Mouse (Mus musculus): ENCODE data around the gene Lmntd1.
A peak's percentile ranks its signal among the peaks of the same experiment; 100 is the strongest.

Lmntd1 gene

GRCm38 (mm10) chr6:145390421-145390820 lies 223.7 kb downstream of the Lmntd1 start:
- no peak for DNase-seq (ENCODE audit: inconsistent age in 2 of 2, low spot score in 1 of 2)

DNA sequence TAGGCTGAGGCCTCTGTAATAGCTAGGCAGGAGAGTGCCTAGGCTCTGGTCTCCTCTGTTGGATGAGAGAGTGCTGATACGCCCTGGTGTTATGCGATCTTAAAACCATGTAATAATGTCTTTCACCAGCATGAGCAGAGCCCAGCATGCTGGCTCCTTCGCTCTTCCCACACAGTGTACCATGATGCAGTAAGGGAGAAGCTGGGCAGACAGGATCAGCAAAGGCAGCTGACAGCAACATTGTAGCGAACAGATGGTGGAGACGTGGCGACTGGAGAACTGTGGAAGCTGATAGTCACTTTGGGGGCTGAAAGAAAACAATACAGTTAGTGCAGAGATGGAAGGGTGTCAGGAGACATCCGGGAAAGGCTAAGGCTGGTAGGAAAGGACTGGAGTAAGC lies 224.2 kb downstream of the Lmntd1 start:
- no peak for DNase-seq (ENCODE audit: inconsistent age in 2 of 2, low spot score in 1 of 2)

DNA sequence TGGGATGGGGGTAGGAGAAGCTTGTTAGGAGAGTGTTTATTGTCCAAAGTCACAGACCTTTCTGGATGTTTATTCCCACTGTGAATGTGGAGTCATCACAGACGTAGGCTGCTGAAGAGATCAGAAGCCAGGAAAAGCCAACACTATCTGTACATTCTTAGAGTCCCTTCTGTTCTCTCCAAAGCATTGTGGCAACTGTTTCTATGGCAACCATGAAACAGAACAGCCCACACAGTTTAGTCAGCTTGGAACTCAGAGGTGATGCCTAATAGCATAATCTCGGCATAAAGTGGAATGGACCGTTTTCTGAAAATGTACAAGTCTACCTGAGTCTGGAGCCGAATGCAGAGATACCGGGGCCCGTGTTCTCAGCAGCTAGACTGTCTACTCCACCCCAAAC lies 226.7 kb downstream of the Lmntd1 start:
- no peak for DNase-seq (ENCODE audit: inconsistent age in 2 of 2, low spot score in 1 of 2)

- peak in 1 of 2 experiments; percentile 57 for DNase-seq (ENCODE audit: inconsistent age in 2 of 2, low spot score in 1 of 2)
Measured at GRCm38 (mm10) chr6:145382586-145383380, 231.3 kb downstream of the Lmntd1 start.

DNA sequence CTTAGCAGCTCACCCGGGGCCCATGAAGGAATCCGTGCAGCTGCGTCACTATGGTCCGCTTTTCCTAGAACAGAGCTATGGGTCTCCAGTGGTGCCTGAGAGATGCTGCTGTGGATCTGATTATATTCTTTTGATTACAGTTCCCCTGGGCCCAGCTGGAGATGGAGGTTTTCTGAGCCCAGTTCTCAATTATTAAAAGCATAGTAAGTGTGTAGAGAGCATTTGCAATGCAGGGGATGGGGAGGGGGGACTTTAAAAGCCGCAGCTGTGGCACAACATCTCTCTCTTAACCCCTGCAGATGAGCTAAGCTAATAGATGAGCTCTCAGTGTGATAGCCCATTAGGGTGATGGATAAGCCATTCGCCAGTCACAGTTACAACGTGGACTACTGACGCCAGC lies 233.2 kb downstream of the Lmntd1 start:
- no peak for DNase-seq (ENCODE audit: inconsistent age in 2 of 2, low spot score in 1 of 2)

GRCm38 (mm10) chr6:145379175-145379574 lies 234.9 kb downstream of the Lmntd1 start:
- DNase-seq (ENCODE audit: inconsistent age in 2 of 2, low spot score in 1 of 2): no peak

- no peak for DNase-seq (ENCODE audit: inconsistent age in 2 of 2, low spot score in 1 of 2)
Measured at GRCm38 (mm10) chr6:145378689-145379088, 235.4 kb downstream of the Lmntd1 start.

DNA sequence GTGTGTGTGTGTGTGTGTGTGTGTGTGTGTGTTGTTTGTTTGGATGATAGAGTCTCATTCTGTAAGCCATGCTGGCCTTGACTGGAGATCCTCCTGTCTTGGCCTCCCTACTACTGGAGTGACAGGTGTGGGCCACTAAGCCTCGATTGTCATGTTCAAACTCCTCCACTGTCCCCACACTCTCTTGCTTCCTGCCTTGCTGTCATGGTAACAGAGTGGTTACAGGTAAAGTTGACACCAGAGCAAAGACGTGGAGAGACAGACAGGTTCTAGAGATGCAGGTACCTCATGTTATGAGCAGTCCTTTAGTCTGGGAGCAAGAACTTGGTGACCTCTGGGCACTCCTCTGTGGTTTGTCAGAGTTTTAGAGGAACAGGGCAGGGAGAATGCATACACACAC lies 239.7 kb downstream of the Lmntd1 start:
- no peak for DNase-seq (ENCODE audit: inconsistent age in 2 of 2, low spot score in 1 of 2)

DNA sequence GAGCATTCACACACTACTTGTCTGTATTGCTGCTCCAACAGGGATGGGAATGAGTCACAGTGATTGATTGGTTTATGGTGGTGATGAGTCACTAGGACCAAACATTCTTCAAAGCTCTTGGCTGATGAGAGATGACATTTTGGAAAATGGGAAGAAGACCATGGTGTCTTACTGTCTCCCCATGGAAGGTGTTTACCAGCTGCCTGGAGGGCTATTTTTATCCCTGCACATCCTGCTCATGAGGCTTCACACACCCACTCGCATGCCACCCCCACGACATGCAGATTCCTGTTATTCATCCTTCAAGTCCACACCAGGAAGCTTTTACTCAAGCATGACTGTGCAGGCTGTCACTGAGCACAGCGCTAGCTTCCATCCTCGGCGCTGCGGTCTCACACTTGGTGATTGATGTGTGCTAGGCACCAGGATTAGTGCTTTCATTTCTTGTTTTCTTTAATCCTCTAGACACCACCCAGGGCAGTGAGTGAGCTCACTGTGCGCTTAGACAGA lies 240.4 kb downstream of the Lmntd1 start:
- peak; percentile 33 to 81 for DNase-seq (ENCODE audit: inconsistent age in 2 of 2, low spot score in 1 of 2)

GRCm38 (mm10) chr6:145372066-145372465 lies 242.1 kb downstream of the Lmntd1 start:
- no peak for DNase-seq (ENCODE audit: inconsistent age in 2 of 2, low spot score in 1 of 2)

GRCm38 (mm10) chr6:145371586-145371985 lies 242.5 kb downstream of the Lmntd1 start:
- no peak for DNase-seq (ENCODE audit: inconsistent age in 2 of 2, low spot score in 1 of 2)

GRCm38 (mm10) chr6:145370302-145370701 lies 243.8 kb downstream of the Lmntd1 start:
- DNase-seq (ENCODE audit: inconsistent age in 2 of 2, low spot score in 1 of 2): no peak

- no peak for DNase-seq (ENCODE audit: inconsistent age in 2 of 2, low spot score in 1 of 2)
Measured at GRCm38 (mm10) chr6:145369290-145369689, 244.8 kb downstream of the Lmntd1 start.

- no peak for DNase-seq (ENCODE audit: inconsistent age in 2 of 2, low spot score in 1 of 2)
Measured at GRCm38 (mm10) chr6:145366488-145366887, 247.6 kb downstream of the Lmntd1 start.

DNA sequence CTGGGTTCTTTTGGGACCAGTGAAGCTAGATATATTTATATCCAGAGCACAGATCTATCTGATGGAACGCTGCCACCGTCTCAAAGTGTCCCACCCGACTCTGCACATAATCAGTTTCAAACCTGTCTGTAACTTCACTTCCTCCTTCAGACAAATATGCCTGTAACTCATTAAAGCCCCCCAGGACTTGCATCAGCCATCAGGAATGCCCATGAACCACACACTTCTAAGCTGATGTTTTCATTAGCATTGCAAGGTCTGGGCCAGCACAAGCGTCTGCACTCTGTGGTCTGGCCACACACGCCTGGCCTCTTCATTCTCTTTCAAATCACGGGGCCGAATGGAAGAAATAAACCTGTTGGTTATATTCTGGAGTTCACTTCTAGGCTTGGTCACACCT lies 250.4 kb downstream of the Lmntd1 start:
- no peak for DNase-seq (ENCODE audit: inconsistent age in 2 of 2, low spot score in 1 of 2)

GRCm38 (mm10) chr6:145361109-145361694 lies 252.9 kb downstream of the Lmntd1 start:
- no peak for DNase-seq (ENCODE audit: inconsistent age in 2 of 2, low spot score in 1 of 2)

DNA sequence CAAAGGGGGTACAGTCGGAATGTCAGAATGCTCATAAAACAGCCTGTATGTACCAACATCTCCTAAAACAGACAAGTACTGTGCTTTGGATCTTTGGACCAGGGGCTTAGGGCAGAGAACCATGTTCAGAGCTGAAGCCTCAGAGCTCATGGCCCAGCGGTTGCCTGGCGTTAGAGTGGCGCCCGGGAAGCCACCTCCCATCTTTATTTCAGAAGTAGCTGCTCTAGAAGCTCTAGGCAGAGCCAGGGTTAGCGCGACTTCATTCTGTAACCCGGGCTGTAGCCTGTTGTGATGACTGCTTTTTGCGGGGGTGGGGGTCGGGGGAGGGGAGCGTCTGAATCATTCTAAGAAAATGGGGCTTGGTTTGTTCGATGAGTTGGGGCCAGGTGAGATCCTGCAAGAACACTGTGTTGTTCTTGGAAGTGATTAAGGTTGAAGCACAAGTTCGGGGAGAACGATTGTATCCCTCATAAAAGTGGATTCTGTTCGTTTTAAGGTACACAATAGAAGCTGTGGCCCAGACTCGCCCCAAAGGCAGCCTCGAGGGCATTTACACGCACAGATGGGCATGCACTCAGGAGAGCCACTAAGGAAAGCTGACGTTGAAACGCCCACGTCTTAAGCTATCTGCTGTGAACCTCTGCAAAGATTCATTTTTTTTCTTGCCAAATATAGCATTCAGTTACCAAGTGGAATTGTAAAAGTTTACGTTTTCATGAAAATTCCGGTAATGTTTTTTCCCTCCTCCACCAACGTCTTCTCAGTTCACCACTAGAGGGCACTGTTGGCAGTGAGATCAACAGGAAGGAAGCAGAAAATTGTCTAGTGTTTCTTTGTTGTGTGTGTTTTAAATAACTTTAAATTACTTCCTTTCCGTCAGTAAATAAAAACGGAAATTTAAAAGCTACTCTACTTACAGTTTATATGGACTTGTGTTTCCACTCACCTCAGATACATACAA lies 254.4 kb downstream of the Lmntd1 start:
- peak; percentile 50 to 89 for DNase-seq (ENCODE audit: inconsistent age in 2 of 2, low spot score in 1 of 2)

DNA sequence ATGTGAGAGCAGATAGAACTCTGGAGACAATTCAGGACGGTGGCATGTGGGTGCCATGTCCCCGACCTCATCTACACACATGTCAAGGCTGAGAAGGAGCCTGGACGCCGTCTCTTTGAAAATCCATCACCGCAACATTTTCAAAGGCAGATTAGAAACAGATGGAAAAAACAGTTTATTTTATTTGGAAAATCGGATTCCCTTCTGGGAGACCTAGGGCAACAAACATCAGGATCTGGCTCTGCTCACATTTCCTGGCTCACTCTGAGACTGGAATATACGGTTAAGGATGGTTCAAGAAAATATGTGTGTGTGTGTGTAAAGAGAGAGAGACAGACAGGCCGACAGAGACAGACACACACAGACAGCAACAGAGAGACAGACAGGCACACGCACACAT lies 256.1 kb downstream of the Lmntd1 start:
- DNase-seq (ENCODE audit: inconsistent age in 2 of 2, low spot score in 1 of 2): peak in 1 of 2 experiments; percentile 44

DNA sequence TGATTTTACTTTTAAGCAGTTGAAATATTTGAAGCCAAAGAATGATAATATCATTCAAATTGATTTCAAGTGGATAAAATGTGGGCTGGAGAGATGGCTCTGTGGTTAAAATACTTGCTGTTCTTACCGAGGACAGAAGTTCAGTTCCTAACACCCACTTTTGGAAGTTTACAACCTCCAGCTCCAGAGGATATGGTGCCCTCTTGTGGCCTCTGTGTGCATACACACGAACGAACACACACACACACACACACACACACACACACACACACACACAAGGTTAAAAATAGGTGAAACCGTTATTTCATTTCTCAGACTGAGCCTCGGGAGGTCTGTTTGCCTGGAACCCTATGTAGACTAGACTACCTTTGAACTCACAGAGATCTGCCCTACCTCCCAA lies 260.3 kb downstream of the Lmntd1 start:
- no peak for DNase-seq (ENCODE audit: inconsistent age in 2 of 2, low spot score in 1 of 2)

- no peak for DNase-seq (ENCODE audit: inconsistent age in 2 of 2, low spot score in 1 of 2)
Measured at GRCm38 (mm10) chr6:145352705-145353104, 261.4 kb downstream of the Lmntd1 start.

DNA sequence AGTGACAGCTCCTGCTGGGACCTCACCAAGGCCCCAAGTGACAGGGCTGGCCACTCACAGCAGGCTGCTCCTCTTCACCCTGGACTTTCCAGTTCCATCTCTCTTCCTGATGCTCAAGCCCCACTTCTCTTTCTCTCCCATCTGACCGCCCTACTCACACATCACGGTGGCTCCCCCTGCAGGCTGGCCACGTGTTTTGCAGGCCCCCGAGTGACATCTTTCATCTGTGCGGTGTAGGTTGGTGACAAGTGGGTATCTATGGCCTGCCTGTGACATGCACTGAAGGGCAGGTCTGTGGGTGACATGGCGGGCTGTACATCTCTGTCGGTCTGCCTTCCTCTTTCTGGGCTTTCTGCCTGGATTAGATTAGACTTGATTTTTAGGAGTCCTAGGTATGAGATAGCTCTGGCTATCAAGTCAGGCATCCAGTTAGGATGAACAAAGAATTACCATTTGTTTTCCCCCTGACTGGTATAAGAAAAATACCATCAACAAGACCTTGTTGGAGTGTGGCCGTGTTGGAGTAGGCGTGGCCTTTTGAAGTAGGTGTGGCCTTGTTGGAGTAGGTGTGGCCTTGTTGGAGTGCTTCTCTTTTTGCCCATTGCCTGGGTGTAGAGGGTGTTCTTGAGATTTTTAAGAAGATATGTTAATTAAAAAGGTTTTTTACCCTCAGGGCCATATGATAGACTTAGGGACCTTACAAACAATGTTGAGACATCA lies 265.8 kb downstream of the Lmntd1 start:
- peak in 1 of 2 experiments; percentile 55 for DNase-seq (ENCODE audit: inconsistent age in 2 of 2, low spot score in 1 of 2)

Data from adrenal gland, adult (tissue).